Mouse (Mus musculus) embryo, embryonic 11 days (tissue): ENCODE data around the gene Rnf213.
"Not testable (repeated sequence)": the region's sequence is repeated elsewhere in the genome, so short reads cannot be mapped to it uniquely, and the experiment has no call there.

Experiments used
- DNase-seq: peaks from one replicate; pipeline ENCODE4 v3.0.0-alpha.2; 2015

The Rnf213 gene

GRCm38 (mm10) chr11:119392800-119393482, at the start of gene Rnf213:
TSS of gene Rnf213 (plus strand) at chr11:119393100.
- peak; percentile 73 for DNase-seq

- no peak for DNase-seq
Measured at GRCm38 (mm10) chr11:119344178-119344577, 48.7 kb upstream of the Rnf213 start.

GRCm38 (mm10) chr11:119344865-119345264, 48.0 kb upstream of the Rnf213 start:
- no peak for DNase-seq

DNA sequence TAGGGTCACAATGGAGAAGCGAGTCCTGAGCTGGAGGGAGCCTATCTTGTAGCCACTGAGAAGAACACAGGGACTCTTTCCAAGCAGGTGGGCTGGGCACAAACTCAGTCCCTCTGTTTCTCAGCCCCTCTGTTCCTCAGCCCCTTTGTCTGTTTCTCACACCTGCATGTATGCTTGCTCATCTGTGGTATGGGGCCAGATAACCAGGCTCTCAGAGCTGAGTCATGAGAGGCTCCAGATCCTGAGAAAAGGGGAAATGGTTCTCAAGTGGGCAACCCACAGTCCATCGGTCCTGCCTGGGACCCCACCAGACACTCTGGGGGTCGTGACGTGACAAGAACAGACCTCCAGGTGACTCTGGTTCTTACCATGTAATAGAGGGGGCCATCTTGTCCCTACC, 45.8 kb upstream of the Rnf213 start:
- DNase-seq = no peak

- no peak for DNase-seq
Measured at GRCm38 (mm10) chr11:119352113-119352512, 40.8 kb upstream of the Rnf213 start.

DNA sequence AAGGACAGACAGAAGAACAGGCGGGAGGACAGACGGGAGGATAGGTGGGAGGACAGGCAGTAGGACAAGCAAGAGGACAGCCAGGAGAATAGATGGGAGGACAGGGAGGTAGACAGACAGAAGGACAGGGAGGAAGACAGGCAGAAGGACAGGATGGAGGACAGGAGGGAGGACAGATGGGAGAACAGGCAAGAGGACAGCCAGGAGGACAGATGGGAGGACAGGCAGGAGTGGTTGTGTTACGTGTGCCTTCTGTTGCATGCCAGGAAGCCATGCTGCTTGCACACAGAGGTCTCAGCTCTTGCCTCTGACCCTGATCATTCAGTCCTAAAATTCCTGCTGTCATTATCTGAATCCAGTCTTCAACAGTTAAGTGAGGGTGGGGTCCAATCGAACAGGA, 39.0 kb upstream of the Rnf213 start:
- no peak for DNase-seq

GRCm38 (mm10) chr11:119354798-119355442, 38.0 kb upstream of the Rnf213 start:
- DNase-seq = no peak

DNA sequence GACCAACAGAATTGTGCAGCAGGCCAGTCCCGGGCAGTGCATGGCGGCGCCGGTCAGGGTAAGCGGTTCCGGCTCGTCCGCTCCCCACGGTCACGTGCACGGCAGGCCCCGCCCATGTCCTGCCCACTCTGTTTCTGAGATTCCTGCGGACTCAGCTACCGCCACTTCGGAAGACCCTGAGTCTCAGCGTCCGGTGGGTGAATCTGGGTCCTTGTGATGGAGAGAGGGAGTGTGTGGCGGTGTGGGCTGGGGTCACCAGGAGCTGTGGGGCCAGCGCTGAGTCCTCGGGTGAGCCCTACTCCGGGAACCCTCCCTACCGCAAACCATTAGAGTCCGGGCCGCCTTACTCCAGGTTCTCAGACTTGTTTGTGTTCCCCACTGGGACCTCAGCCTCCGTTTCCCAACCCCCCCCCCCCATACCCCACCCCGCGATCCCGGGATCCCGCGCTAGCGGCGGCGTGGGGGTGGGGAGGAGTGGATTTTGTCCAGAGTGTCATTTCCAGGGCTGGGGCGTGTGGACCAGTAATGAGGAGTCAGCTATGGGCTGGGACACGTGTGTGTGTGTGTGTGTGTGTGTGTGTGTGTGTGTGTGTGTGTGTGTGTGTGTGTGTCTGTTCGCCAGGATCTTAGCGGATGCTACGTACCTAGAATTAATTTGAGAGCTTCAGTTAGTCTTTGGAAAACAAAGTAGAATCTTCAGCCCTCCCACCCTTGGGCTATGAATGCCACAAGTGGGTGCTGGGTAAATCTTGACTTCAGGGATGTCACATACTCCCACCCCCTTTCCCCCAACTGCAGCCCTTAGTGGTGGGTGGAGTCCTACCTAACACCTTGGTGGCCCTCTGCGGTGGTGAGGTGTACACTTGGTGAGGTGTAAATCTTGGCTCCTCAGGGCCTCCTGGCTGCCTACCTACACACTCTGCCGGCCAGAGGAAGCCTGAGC, 37.2 kb upstream of the Rnf213 start, which contains the start of the genes Sgsh and Slc26a11:
TSS of gene Sgsh (minus strand) at position 94 of the 943 bp plus-strand sequence.
TSS of gene Slc26a11 (plus strand) at position 115 of the 943 bp plus-strand sequence.
- peak; percentile 93 for DNase-seq

- DNase-seq = no peak
Measured at GRCm38 (mm10) chr11:119359089-119359488, 33.8 kb upstream of the Rnf213 start.

DNA sequence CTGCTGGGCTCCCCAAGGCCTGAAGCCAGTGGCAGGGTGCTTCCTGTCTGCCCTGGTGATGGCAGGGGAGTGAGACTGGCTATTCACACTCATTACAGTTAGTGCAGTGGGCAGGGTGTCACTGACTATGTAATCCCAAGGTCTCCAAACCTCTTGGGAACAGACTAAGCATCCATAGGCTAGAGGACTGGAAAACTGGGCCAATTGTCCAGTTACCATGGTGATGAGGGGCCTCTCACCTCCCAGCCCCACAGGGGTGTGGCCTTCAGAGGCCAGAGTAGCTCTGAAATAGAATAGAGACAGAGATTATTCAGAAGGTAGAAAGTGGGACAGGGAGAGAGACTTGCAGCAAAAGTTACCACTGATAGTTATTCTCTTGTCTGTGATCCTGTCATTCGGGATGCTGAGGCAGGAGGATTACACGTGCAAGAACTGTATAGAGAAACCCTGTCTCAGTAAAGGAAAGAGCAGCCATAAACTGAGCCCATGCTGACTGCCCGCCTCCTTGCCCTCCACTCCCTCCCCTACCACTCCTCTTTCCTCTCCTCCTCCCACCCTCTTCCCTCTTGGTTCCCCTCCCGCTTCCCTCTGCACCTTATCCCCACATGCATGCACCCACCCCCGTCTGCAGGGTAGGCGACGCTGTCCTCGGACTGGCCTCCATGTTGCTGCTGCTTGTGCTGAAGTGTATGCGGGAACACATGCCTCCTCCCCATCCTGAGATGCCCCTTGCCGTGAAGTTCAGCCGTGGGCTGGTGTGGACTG, 29.9 kb upstream of the Rnf213 start:
- DNase-seq = peak; percentile 57

DNA sequence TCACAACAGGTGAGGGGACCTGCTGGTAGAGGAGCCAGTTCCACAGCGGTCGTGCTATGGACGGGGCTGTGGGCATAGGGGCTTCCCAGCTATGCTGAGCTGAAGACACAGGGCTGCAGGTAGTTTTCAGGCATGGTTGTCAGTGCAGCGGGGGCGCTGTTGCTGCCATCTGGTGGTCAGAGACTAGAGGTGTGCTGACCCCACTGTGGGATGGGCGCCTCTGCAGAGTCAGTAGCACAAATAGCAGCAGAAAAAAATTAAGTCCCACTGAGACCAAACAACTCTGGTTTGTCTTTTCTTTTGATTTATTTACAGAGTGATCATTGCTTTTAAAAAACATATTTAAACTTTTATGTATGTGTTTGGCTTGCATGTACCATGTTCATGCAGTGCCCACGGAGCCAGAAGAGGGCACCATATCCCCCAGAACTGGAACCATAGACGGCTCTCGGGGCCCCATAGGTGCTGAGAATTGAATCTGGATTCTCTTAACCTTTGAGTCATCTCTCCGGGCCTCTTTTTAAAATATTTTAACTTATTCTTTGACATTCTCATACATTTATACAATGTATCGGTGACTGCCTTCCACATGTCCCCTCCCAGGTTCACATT, 29.3 kb upstream of the Rnf213 start:
- peak; percentile 86 for DNase-seq

DNA sequence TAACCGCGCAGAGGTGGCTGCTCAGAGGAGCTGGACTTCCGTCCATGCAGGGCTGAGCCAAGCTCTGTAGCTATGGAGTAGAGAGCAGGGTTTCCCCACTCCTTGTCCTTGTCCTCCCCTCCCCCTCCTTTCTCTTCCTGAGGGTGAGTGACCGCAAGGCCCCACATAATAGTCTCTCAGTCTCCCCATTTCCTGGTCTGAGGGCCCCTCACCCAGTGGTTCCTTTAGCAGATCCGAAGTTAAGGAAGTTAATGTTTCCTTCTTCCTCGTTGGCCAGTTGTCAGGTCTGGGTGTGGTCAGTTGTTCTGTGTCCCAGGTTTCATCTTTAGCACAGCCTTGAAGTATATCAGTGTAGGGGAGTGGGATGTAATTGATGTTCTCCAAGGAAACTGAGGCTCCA, 17.5 kb upstream of the Rnf213 start:
- no peak for DNase-seq

DNA sequence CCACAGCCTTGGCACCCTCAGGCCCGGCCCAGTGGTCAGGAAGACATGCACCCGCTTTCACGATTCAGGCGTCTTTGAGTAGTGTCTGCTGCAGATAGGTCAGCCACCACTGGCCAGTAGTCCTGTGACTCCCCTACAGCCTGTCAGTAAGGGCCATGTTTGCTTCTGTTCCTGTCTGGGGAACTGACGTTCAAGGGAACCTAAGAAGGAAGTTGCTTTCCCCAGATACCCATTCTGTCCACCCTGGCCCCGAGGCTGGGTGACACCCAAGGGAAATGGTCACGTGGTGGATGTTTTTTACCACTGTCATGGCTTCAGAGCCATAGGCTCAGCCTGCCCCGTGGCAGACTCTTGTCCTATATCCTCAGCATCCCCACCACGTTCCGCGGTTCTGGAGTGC, 15.6 kb upstream of the Rnf213 start:
- no peak for DNase-seq

DNA sequence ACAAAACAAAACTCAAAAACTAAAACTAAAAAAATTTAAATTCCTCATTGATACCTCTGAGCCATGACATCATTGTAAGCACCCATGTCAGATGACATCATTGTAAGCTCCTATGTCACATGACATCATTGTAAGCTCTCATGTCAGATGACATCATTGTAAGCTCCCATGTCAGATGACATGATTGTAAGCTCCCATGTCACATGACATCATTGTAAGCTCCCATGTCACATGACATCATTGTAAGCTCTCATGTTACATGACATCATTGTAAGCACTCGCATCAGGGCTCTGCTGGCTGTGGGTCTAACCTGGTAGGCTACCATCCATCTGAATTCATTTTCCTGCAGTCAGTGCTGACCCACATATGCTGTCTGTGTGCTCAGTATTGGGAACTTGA, 14.3 kb upstream of the Rnf213 start:
- no peak for DNase-seq

- no peak for DNase-seq
Measured at GRCm38 (mm10) chr11:119381631-119382337, 11.1 kb upstream of the Rnf213 start.

GRCm38 (mm10) chr11:119382338-119382850, 10.5 kb upstream of the Rnf213 start:
- DNase-seq = no peak

- DNase-seq = no peak
Measured at GRCm38 (mm10) chr11:119384904-119385303, 8.0 kb upstream of the Rnf213 start.

GRCm38 (mm10) chr11:119386306-119386705, 6.6 kb upstream of the Rnf213 start:
- DNase-seq = no peak

- DNase-seq = not testable (repeated sequence)
Measured at GRCm38 (mm10) chr11:119387273-119387672, 5.6 kb upstream of the Rnf213 start.

DNA sequence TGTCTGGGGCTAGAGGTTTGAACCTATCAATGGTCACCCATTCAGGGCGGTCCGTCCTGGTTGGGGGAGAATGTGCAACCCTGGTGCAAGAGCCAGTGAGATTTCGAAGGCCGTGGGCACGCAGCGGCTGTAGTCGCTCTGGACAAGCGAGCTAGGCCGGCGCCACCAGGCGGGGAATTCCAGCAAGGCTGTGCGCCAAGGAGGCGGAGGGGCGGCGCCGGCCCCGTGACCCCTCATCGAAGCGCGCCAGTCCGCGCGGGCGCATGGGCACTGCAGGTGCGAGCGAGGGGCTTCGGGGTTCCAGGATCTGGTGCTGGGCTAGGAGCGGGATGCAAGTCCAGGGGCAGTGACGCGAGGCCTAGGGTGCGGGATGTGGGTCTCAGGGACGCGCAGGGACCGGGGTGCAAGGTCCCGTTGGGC, 3.0 kb upstream of the Rnf213 start:
- peak; percentile 90 for DNase-seq
